Mouse (Mus musculus) forelimb bud, embryonic 11.5 days (tissue): ENCODE measurements around the gene Cfp.

Experiments
- DNase-seq: peaks from one replicate; pipeline ENCODE4 v3.0.0-alpha.2; 2012; ENCODE audit warnings: low read depth, low spot score

Cfp gene

GRCm38 (mm10) chrX:20931364-20931763 lies at the start of gene Cfp:
Cfp (minus strand) TSS chrX:20931555.
- DNase-seq: no peak

- DNase-seq: no peak
Observed at GRCm38 (mm10) chrX:20980901-20981300, 49.5 kb upstream of the Cfp start.

GRCm38 (mm10) chrX:20961477-20962378 lies 30.4 kb upstream of the Cfp start, which contains the start of gene Uxt:
Uxt (minus strand) TSS chrX:20962017.
- DNase-seq: peak; percentile 82

- DNase-seq: peak; percentile 92
Observed at GRCm38 (mm10) chrX:20950191-20950880, 19.0 kb upstream of the Cfp start, which contains the start of gene Elk1. Elk1 (minus strand) TSS chrX:20950608.

GRCm38 (mm10) chrX:20946055-20946454 lies 14.7 kb upstream of the Cfp start:
- DNase-seq: peak; percentile 29

- DNase-seq: no peak
Observed at GRCm38 (mm10) chrX:20931963-20932362, 608 bp upstream of the Cfp start.

- no peak for DNase-seq
Observed at GRCm38 (mm10) chrX:20929859-20930258, 1.5 kb downstream of the Cfp start.

- DNase-seq: no peak
Observed at GRCm38 (mm10) chrX:20924976-20925375, 6.4 kb downstream of the Cfp start.

GRCm38 (mm10) chrX:20923506-20923905 lies 7.8 kb downstream of the Cfp start:
- DNase-seq: no peak

- no peak for DNase-seq
Observed at GRCm38 (mm10) chrX:20921366-20921765, 10.0 kb downstream of the Cfp start.

- DNase-seq: peak; percentile 86
Observed at GRCm38 (mm10) chrX:20920844-20921364, 10.5 kb downstream of the Cfp start, which contains the start of gene Syn1. Syn1 (minus strand) TSS chrX:20921004.

- DNase-seq: no peak
Observed at GRCm38 (mm10) chrX:20920249-20920843, 11.0 kb downstream of the Cfp start.

GRCm38 (mm10) chrX:20915075-20915474 lies 16.3 kb downstream of the Cfp start:
- DNase-seq: no peak

GRCm38 (mm10) chrX:20913726-20914125 lies 17.6 kb downstream of the Cfp start:
- no peak for DNase-seq

- DNase-seq: no peak
Observed at GRCm38 (mm10) chrX:20910074-20910473, 21.3 kb downstream of the Cfp start.
